Mouse (Mus musculus) heart, postnatal 14 days (tissue): ENCODE data around the gene Olfr665. TPM values are rescaled to one million over a fixed set of nuclear protein-coding genes. Genes with fewer than 3 reads are reported as not detected.
"Not testable (repeated sequence)": the region's sequence is repeated elsewhere in the genome, so short reads cannot be mapped to it uniquely, and the experiment has no call there.

ENCODE experiments used
- DNase-seq, 2 experiments: peaks; one replicate each; pipeline ENCODE4 v3.0.0; 2021 to 2022
- intact Hi-C: fragments of 180-260 bp; cut with DNase I; formaldehyde crosslinking; loops from one replicate; pipeline ENCODE4 v1.15.1; 2025
- long read RNA-seq, 2 experiments: library from polyadenylated mRNA; stranded (forward); transcript quantifications; one replicate each; pipeline ENCODE4 v2.0.0; 2021
- total RNA-seq, 2 experiments: library from RNA; stranded (reverse); gene quantifications; 2 replicates each; pipeline ENCODE4 v1.2.3; 2021

Gene Olfr665
- not detected for total RNA-seq
- long read RNA-seq, experiment 1: 0 reads
- long read RNA-seq, experiment 2: 0 reads

GRCm38 (mm10) chr7:104877731-104878130 lies at the start of gene Olfr665:
Gene Olfr665 (plus strand): TSS chr7:104878031.
- DNase-seq: no peak
- intact Hi-C loops: no loop called here

- intact Hi-C loops: no loop called here
These were observed 35.3 kb upstream of the Olfr665 start, which contains the start of gene Usp17lb for GRCm38 (mm10) chr7:104842503-104842902. Gene Usp17lb (minus strand): TSS chr7:104842603.

GRCm38 (mm10) chr7:104843731-104844287 lies 34.0 kb upstream of the Olfr665 start:
- DNase-seq: no peak

More at GRCm38 (mm10) chr7:104842503-104842902, 35.3 kb upstream of the Olfr665 start, which contains the start of gene Usp17lb:
- no peak for DNase-seq

DNA sequence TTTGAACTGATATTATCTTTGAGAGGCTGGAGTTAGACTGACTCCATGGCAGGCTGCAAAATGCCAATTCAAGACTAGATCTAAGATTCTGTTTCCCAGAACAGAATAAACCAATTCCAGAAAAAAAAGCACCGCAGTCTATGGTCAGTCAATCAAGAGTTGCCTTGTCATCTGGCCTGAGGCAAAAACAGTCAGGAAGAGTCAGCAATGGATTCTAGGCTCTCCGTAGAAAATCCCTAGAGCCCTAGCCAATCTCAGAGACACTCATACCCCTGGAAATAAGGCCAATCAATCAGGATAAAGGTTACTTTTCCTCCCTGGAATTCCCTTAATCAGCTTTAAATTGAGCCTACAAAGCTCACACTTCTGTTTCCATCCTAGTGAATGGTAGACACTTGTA lies 26.3 kb upstream of the Olfr665 start:
- intact Hi-C loops, DNase-seq: not testable (repeated sequence)

More at GRCm38 (mm10) chr7:104843731-104844287, 34.0 kb upstream of the Olfr665 start:
- intact Hi-C loops: no loop called here

GRCm38 (mm10) chr7:104855248-104855750 lies 22.5 kb upstream of the Olfr665 start:
- no peak for DNase-seq
- intact Hi-C loops: no loop called here

DNA sequence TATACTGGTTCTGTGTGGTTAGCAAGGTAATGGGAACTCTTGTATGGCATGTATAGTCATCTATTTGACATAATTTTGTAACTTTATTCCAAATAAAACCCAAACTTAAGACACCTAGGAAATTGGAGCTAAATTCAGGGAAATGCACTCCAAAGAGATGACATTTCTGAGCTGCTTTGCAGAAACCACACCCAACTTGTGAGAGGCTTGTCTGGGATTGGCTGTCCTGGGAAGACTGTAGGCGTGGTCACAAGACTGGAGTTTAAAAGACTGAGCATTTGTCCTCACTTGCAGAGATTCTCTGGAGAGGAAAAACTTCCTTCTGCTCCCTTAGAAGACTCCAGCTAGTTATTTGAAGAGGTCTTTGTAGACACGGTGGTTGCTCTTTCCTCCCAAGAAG lies 21.1 kb upstream of the Olfr665 start, which contains the start of gene Usp17la:
TSS of gene Usp17la (plus strand) at position 301 of the 400 bp plus-strand sequence.
- intact Hi-C loops, DNase-seq: not testable (repeated sequence)

DNA sequence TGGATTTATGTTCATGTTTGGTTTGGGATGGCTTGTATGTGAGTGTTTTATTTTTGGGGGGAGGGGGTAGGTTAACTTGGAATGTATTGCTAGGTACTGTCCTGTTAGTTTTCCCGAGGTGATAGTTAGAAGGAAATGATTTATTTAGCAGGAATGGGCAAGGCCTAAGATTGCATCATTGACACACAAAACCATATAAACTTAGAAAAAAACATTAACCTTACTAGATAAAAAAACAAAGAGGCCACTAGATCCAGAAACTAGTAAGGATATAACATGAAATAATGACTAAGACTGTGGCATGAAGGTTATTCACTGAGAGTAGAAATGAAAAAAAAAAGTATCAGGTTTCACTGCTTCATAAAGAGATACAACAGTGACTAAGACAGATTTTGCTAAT lies 20.1 kb upstream of the Olfr665 start:
- intact Hi-C loops: no loop called here
- no peak for DNase-seq

- DNase-seq: no peak
- intact Hi-C loops: no loop called here
These were observed 16.4 kb upstream of the Olfr665 start for GRCm38 (mm10) chr7:104861381-104861780.

GRCm38 (mm10) chr7:104895852-104896251 lies 18.0 kb downstream of the Olfr665 start, which contains the start of gene Olfr666:
Gene Olfr666 (minus strand): TSS chr7:104895952.
- no peak for DNase-seq
- intact Hi-C loops: no loop called here

- intact Hi-C loops: no loop called here
- DNase-seq: no peak
These were observed 43.6 kb downstream of the Olfr665 start, which contains the start of gene Olfr667 for GRCm38 (mm10) chr7:104921382-104921781. Gene Olfr667 (minus strand): TSS chr7:104921482.

- DNase-seq: no peak
- intact Hi-C loops: no loop called here
These were observed 50.1 kb downstream of the Olfr665 start, which contains the start of gene Olfr668 for GRCm38 (mm10) chr7:104927957-104928356. Gene Olfr668 (minus strand): TSS chr7:104928057.

Other genes starting within 250 kb of the Olfr665 start
- gene Olfr658, start 230.7 kb upstream of the Olfr665 start, total RNA-seq: not detected
- not detected for gene Olfr659, start 211.3 kb upstream of the Olfr665 start, total RNA-seq
- gene Olfr661, start 191.5 kb upstream of the Olfr665 start, total RNA-seq: not detected
- not detected for gene Usp17le, start 100.6 kb upstream of the Olfr665 start, total RNA-seq
- not detected for gene Usp17lb, start 35.4 kb upstream of the Olfr665 start, total RNA-seq
- gene Usp17la, start 21.0 kb upstream of the Olfr665 start, total RNA-seq: not detected
- not detected for gene Olfr666, start 17.9 kb downstream of the Olfr665 start, total RNA-seq
- gene Olfr667, start 43.5 kb downstream of the Olfr665 start, total RNA-seq: not detected
- not detected for gene Olfr668, start 50.0 kb downstream of the Olfr665 start, total RNA-seq
- not detected for gene Olfr669, start 56.2 kb downstream of the Olfr665 start, total RNA-seq
- gene Olfr670, start 84.6 kb downstream of the Olfr665 start, total RNA-seq: not detected
- not detected for gene Olfr671, start 101.1 kb downstream of the Olfr665 start, total RNA-seq
- gene Olfr672, start 124.0 kb downstream of the Olfr665 start, total RNA-seq: not detected
- gene Olfr675, start 150.4 kb downstream of the Olfr665 start, total RNA-seq: not detected
- gene Olfr676, start 154.7 kb downstream of the Olfr665 start, total RNA-seq: not detected
- gene Olfr677, start 173.3 kb downstream of the Olfr665 start, total RNA-seq: not detected
- gene Olfr678, start 186.4 kb downstream of the Olfr665 start, total RNA-seq: not detected
- gene Olfr679, start 203.2 kb downstream of the Olfr665 start, total RNA-seq: not detected
- not detected for gene Olfr680-ps1, start 214.8 kb downstream of the Olfr665 start, total RNA-seq
- not detected for gene Olfr681, start 238.8 kb downstream of the Olfr665 start, total RNA-seq